Mouse (Mus musculus) cerebellum, adult 2 months (tissue): ENCODE results near the gene Slc22a15.
"Not testable (repeated sequence)": the region's sequence is repeated elsewhere in the genome, so short reads cannot be mapped to it uniquely, and the experiment has no call there.

Experiments
- CTCF ChIP-seq: fragments of 200-500 bp; IDR thresholded peaks from 2 replicates; pipeline ENCODE4 v1.5.1; 2011; ENCODE audit warnings: low read depth, mild to moderate bottlenecking, control low read depth, low read length, moderate library complexity, borderline replicate concordance; ENCODE audit not compliant: insufficient read depth
- POLR2A ChIP-seq: fragments of 200-500 bp; IDR thresholded peaks from 2 replicates; pipeline ENCODE4 v1.6.1; 2011; ENCODE audit warnings: low read length, control low read depth, borderline replicate concordance; ENCODE audit not compliant: insufficient read depth

DNA sequence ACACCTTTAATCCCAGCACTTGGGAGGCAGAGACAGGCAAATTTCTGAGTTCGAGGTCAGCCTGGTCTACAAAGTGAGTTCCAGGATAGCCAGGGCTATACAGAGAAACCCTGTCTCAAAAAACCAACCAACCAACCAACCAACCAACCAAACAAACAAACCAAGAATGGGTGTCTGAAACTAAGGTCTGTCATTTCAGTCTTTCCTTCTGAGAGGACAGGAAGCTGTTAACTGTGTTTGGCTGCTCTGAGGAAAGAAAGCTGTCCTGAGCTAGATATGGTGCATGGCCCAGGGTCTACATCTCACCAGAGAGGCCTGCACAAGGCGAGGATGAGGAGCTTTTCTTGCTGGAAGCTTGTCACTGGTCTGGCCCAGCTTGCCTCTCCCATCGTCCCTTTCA is 103.5 kb downstream of the Slc22a15 start:
- not testable (repeated sequence) for TF ChIP-seq CTCF, POLR2A
